Mouse (Mus musculus): ENCODE results near the gene Wdr66.
A peak's percentile ranks its signal among the peaks of the same experiment; 100 is the strongest.

The Wdr66 gene

GRCm38 (mm10) chr5:123357253-123357652 lies 105.4 kb downstream of the Wdr66 start:
- DNase-seq (ENCODE audit: low spot score in 2 of 2) = no peak

DNA sequence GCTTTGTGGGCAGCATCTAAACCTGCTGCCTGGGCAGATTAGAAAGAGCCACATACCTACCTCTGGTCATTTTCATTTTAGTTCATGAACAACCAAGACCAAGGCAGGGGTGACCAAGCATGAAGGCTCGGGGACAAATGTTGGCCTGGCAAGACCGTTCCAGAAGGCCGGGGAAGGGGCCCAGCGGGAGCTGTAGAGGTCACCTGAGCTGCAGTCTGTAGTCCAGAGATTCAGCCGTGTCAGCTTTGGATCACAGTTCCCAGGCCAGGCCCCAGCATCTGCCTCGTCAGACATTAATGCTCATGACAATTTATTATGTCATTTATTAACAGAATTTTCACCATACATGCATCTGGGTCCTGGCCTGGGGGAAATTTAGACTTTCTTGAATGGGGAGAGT lies 107.5 kb downstream of the Wdr66 start:
- DNase-seq (ENCODE audit: low spot score in 2 of 2) = no peak

- no peak for DNase-seq (ENCODE audit: low spot score in 2 of 2)
Measured at GRCm38 (mm10) chr5:123362911-123363310, 111.0 kb downstream of the Wdr66 start.

DNA sequence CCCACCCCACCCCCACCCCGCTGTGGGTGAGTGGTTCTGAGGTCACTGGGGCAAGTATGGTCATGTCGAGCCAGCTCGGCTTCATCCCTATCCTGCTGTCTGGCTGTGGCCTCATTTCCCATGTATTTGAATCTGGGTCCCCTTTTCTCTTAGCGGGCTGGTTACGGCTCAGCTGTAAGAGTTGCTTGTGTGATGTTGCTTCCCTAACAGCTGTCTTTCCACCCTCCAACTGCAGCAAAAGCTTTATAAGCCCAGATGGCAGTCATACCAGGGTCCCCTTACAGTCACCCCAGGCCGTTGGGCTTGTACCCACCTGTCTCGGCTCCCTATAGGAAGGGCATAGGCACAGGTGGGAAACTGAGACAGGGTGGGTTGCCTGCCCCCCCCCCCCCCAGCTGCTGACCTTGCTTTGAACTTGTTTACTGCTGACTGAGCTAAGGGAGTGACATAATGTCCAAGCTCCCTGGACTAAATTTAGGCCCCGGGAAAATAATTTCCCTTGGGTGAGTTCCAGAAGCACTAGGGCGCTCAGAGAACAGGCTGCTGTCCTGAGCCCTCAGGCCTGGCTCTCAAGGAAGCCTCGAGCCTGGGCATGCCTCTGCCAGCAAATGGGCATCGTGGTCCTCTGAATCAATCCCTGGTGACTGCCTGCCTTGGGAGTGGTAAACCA lies 112.5 kb downstream of the Wdr66 start:
- no peak for DNase-seq (ENCODE audit: low spot score in 2 of 2)

- DNase-seq (ENCODE audit: low spot score in 2 of 2) = no peak
Measured at GRCm38 (mm10) chr5:123368869-123369488, 117.1 kb downstream of the Wdr66 start.

- no peak for DNase-seq (ENCODE audit: low spot score in 2 of 2)
Measured at GRCm38 (mm10) chr5:123370049-123370448, 118.1 kb downstream of the Wdr66 start.

DNA sequence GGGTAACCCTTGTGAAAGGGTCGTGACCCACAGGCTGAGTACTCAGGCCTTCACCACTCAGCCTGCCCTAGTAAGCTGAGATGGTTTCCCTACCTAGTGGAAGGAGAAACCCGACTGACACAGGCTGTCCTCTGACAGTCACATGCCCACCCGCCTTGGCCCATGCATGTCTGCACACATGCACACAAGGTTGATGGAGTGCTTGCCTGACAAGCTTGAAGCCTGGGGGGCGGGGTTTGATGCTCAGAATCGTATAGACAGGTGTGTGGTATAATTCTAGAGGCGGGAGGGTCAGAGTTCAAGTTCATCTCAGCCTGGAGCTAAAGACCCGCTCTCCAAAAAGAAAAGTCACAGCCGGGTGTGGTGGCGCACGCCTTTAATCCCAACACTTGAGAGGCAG lies 123.4 kb downstream of the Wdr66 start:
- no peak for DNase-seq (ENCODE audit: low spot score in 2 of 2)

DNA sequence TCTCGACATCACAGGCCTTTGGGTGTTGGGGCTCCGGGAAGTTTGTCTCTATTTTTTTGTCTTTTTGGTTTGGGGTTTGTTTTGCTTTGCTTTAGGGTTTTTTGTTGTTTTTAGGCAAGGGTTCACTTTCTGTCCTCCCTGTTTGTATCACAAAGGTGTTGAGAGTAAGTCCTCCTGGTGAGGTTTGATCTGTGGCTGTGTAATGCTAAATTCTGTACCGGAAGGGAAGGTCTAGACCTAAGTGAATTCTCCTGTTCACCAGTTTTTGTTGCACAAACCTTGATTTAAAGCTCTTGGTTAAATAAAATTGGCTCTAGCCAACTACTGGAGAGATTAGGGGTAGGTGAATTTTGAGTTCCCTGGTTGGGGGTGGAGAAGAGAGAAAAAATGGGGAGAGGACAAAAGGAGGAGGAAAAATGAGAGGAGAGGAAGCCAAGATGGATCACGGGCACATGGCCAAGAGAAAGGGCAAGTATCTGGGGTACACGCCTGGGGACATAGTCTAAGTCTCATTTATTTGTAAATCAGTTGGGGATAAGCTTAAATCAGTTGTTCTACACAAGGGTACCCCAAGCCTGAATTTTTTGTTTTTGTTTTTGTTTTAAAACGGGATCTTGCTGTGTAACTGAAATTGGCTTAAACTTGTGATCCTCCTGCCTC lies 124.0 kb downstream of the Wdr66 start:
- DNase-seq (ENCODE audit: low spot score in 2 of 2) = no peak

- DNase-seq (ENCODE audit: low spot score in 2 of 2) = peak; percentile 55 to 67
Measured at GRCm38 (mm10) chr5:123376569-123376968, 124.7 kb downstream of the Wdr66 start.
